Mouse (Mus musculus) ES-E14 (cell line): ENCODE measurements around the gene Slc2a3.

Experiments used
- CHD2 ChIP-seq: IDR thresholded peaks from 2 replicates; pipeline ENCODE4 v1.6.1; 2014; ENCODE audit warnings: mild to moderate bottlenecking, low read depth, low read length, inconsistent platforms
- ZNF384 ChIP-seq: IDR thresholded peaks from 2 replicates; pipeline ENCODE4 v1.6.1; 2012; ENCODE audit warnings: low read depth, low read length, inconsistent platforms

- no peak for TF ChIP-seq CHD2
- no peak for TF ChIP-seq ZNF384
Measured at GRCm38 (mm10) chr6:122755913-122756312, 45.5 kb downstream of the Slc2a3 start.
